Mouse (Mus musculus): Measurements from ENCODE around the gene Cfap77. TPM values are rescaled to one million over a fixed set of nuclear protein-coding genes. Genes with fewer than 3 reads are reported as not detected.

Cfap77 gene
- polyA plus RNA-seq, 1 experiment: 20.9 TPM

DNA sequence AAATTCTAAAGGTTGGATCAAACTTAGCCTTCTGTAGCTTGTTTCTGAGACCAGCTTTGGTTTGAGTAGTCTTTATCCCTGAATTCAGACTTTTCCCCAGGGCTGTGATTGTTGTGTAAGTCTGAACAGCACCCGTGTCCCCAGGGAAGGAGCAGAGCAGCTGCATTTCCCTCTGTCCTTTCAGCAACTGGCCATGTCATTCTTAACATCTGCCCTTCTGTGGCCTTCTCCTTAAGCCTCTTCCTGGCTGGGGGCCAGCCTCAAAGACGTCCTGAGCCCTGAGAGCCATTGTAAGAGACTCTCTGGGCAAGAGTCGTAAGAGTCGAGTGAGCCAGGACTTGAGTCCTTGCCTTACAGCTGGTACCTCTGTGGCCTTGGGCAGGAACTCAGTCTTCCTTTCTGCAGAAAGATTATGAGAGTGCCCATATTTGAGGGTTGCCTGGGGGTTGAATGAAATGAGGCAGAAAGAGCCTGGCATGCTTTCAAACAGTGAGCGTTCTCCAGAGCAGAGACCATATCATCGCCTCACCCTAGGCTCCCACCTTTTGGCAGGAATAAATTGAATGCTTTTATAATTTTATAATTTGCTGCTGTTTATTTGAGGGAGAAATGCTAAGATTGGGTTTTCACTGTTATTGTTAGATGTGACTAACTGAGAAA is 171.9 kb downstream of the Cfap77 start:
- peaks cover 2% of the 10 kb centered on the region for H3K36me3 ChIP-seq (ENCODE audit: control insufficient read depth, insufficient read depth, low read length)
- TF ChIP-seq POLR2A (IDR thresholded peaks at IDR 0.05; ENCODE audit: control insufficient read depth, low read depth, low read length) (no peak), CTCF (IDR thresholded peaks at IDR 0.05; ENCODE audit: control insufficient read depth, insufficient read depth, insufficient replicate concordance, low read depth, low read length) (no peak)

DNA sequence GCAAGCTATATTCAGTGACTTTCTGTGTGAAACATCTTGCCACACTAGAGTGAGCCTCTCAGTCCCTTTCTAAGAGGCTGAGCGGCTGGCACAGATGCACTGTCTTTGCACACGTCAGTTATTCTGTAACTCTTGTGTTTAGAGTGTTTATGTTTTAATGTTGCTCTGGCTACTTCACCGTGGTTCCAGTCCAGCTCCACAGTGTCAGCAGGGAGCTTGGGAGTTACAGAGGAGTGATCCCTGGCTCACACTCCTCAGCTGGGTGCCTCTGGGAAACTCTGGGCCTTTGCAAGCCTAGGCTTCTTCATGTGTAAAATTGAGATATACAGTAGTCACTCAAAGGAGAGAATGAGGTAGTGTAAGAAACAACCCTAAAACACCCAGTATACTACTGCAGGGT is 172.8 kb downstream of the Cfap77 start:
- H3K27ac ChIP-seq (ENCODE audit: control insufficient read depth, insufficient read depth, low read depth, low read length): no peak overlapping the region
- H3K36me3 ChIP-seq (ENCODE audit: control insufficient read depth, insufficient read depth, low read length): peaks cover 2% of the 10 kb centered on the region
- TF ChIP-seq CTCF (IDR thresholded peaks at IDR 0.05; ENCODE audit: control insufficient read depth, insufficient read depth, insufficient replicate concordance, low read depth, low read length) (no peak), POLR2A (IDR thresholded peaks at IDR 0.05; ENCODE audit: control insufficient read depth, low read depth, low read length) (no peak)
- H3K4me3 ChIP-seq (ENCODE audit: control insufficient read depth, low read depth, low read length): no peak overlapping the region
- H3K4me1 ChIP-seq (ENCODE audit: control insufficient read depth, insufficient read depth, low read length): no peaks in the 10 kb centered on the region
- no peaks in the 10 kb centered on the region for H3K27me3 ChIP-seq (ENCODE audit: control insufficient read depth, insufficient read depth, low read length)

More for the DNA sequence above, 171.9 kb downstream of the Cfap77 start:
- Histone ChIP-seq H3K27me3 (ENCODE audit: control insufficient read depth, insufficient read depth, low read length) (no peaks in the 10 kb centered on the region), H3K27ac (ENCODE audit: control insufficient read depth, insufficient read depth, low read depth, low read length) (no peak overlapping the region), H3K4me1 (ENCODE audit: control insufficient read depth, insufficient read depth, low read length) (no peaks in the 10 kb centered on the region), H3K4me3 (ENCODE audit: control insufficient read depth, low read depth, low read length) (no peak overlapping the region)

DNA sequence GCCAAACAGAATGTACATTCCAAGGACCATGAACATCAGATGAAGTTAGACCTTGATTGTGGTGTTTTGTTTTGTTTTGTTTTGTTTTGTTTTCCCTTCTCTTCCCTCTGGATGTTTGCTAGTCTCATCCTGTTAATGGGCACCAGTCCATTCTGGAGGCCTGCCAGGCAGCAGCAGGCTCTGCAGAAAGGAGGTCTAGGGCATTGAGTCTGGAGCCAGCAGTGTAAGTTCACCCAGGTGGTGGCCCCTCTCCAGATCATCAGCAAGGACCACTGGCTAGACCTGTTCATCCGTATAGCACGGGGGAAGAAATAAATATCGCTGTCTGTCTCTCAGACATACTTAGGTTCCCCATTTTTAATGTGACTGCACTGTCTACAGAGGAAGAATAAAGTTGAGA is 173.6 kb downstream of the Cfap77 start:
- H3K36me3 ChIP-seq (ENCODE audit: control insufficient read depth, insufficient read depth, low read length): peaks cover 6% of the 10 kb centered on the region
- H3K4me1 ChIP-seq (ENCODE audit: control insufficient read depth, insufficient read depth, low read length): no peaks in the 10 kb centered on the region
- no peak for TF ChIP-seq CTCF (IDR thresholded peaks at IDR 0.05; ENCODE audit: control insufficient read depth, insufficient read depth, insufficient replicate concordance, low read depth, low read length)
- TF ChIP-seq POLR2A (IDR thresholded peaks at IDR 0.05; ENCODE audit: control insufficient read depth, low read depth, low read length): no peak
- H3K27ac ChIP-seq (ENCODE audit: control insufficient read depth, insufficient read depth, low read depth, low read length): no peak overlapping the region
- H3K27me3 ChIP-seq (ENCODE audit: control insufficient read depth, insufficient read depth, low read length): no peaks in the 10 kb centered on the region
- no peak overlapping the region for H3K4me3 ChIP-seq (ENCODE audit: control insufficient read depth, low read depth, low read length)

Other genes with a start within 250 kb of the Cfap77 start
- 12.2 and 13.0 TPM in 2 replicates for gene Gtf3c4, start 214.7 kb downstream of the Cfap77 start, polyA plus RNA-seq (2012; rRNA removed)
- gene Ddx31, start 214.7 kb downstream of the Cfap77 start, polyA plus RNA-seq (2012; rRNA removed): 5.0 and 5.9 TPM in 2 replicates
- 0.35 and 0.43 TPM in 2 replicates for gene Barhl1, start 138.4 kb downstream of the Cfap77 start, polyA plus RNA-seq (2012; rRNA removed)
- 8.1 and 10.9 TPM in 2 replicates for gene Ttf1, start 5.2 kb upstream of the Cfap77 start, polyA plus RNA-seq (2012; rRNA removed)
- 147 and 158 TPM in 2 replicates for gene Setx, start 69.1 kb upstream of the Cfap77 start, polyA plus RNA-seq (2012; rRNA removed)
- 1.4 and 2.0 TPM in 2 replicates for gene Ntng2, start 197.9 kb upstream of the Cfap77 start, polyA plus RNA-seq (2012; rRNA removed)